Mouse (Mus musculus) heart, embryonic 16.5 days (tissue): Measurements from ENCODE around the gene Tspan10. TPM values are rescaled to one million over a fixed set of nuclear protein-coding genes. Genes with fewer than 3 reads are reported as not detected.

Experiments used
- ATAC-seq: fragments of 200-750 bp; cut with Nextera tagmentation; replicated peaks from 2 replicates; pipeline ENCODE4 v1.8.0; 2017; ENCODE audit warnings: moderate number of reproducible peaks; ENCODE audit not compliant: insufficient read depth, low FRiP score; ENCODE audit errors: extremely low read depth
- H3K27ac ChIP-seq: fragments of 300-500 bp; sonication (generic); 2 replicates; pipeline ENCODE4 v1.5.1; 2014; ENCODE audit warnings: mild to moderate bottlenecking, low read length, control low read depth, moderate library complexity
- H3K27me3 ChIP-seq: fragments of 300-500 bp; sonication (generic); 2 replicates; pipeline ENCODE4 v1.6.1; 2014; ENCODE audit warnings: low read length, mixed read lengths; ENCODE audit not compliant: control insufficient read depth, insufficient read depth
- H3K36me3 ChIP-seq: fragments of 300-500 bp; sonication (generic); 2 replicates; pipeline ENCODE4 v1.6.1; 2014; ENCODE audit not compliant: control insufficient read depth, insufficient read depth
- H3K4me1 ChIP-seq: fragments of 300-500 bp; sonication (generic); 2 replicates; pipeline ENCODE4 v1.6.1; 2014; ENCODE audit warnings: low read length, mixed read lengths; ENCODE audit not compliant: control insufficient read depth, insufficient read depth
- H3K4me2 ChIP-seq: fragments of 300-500 bp; sonication (generic); 2 replicates; pipeline ENCODE4 v1.6.1; 2014; ENCODE audit warnings: low read depth, mild to moderate bottlenecking, control low read depth, low read length
- H3K4me3 ChIP-seq: fragments of 300-500 bp; sonication (generic); 2 replicates; pipeline ENCODE4 v1.5.1; 2014; ENCODE audit warnings: mild to moderate bottlenecking, control low read depth, low read length
- H3K9ac ChIP-seq: fragments of 300-500 bp; sonication (generic); 2 replicates; pipeline ENCODE4 v1.6.1; 2014; ENCODE audit warnings: low read length, control low read depth
- H3K9me3 ChIP-seq: fragments of 300-500 bp; sonication (generic); replicated peaks from 2 replicates; pipeline ENCODE4 v1.6.1; 2016; ENCODE audit warnings: low read length; ENCODE audit not compliant: control insufficient read depth
- WGBS: fragments of 180-500 bp; shearing (Covaris S2); extraction: QIAGEN DNeasy Blood & Tissue Kit; methylation state at CpG from one replicate; pipeline ENCODE4 v1.1.7; 2014; 5-methylcytosine and 5-hydroxymethylcytosine counted together
- polyA plus RNA-seq: library from polyadenylated mRNA; unstranded; fragments of >200 nt; fragmentation: Nextera tagmentation; extraction: Ambion mirVana; gene quantifications from 2 replicates; pipeline ENCODE4 v1.2.1, GENCODE M21; 2015

Gene Tspan10
- polyA plus RNA-seq, 1 experiment from 2014 or later = not detected

- H3K36me3 ChIP-seq = peaks cover 49% of the 10 kb centered on the region
- peaks cover 6% of the 10 kb centered on the region for H3K4me1 ChIP-seq
- no peak overlapping the region for H3K4me2 ChIP-seq
- no peak overlapping the region for H3K4me3 ChIP-seq
- H3K27me3 ChIP-seq = no peaks in the 10 kb centered on the region
- ATAC-seq = no peak
- 68% methylated on average over 13 of the region's 13 CpGs for WGBS
- H3K27ac ChIP-seq = peak overlapping the region; percentile 67
- no peaks in the 10 kb centered on the region for H3K9me3 ChIP-seq
- no peak overlapping the region; the same call in 1 of the 2 replicates for H3K9ac ChIP-seq
These were observed 19.5 kb upstream of the Tspan10 start for GRCm38 (mm10) chr11:120422651-120423568.

- Histone ChIP-seq H3K27ac (peak overlapping the region; percentile 67), H3K4me2 (no peak overlapping the region), H3K4me1 (peaks cover 6% of the 10 kb centered on the region), H3K4me3 (no peak overlapping the region), H3K9me3 (no peaks in the 10 kb centered on the region), H3K9ac (no peak overlapping the region; the same call in 1 of the 2 replicates), H3K27me3 (no peaks in the 10 kb centered on the region), H3K36me3 (peaks cover 52% of the 10 kb centered on the region)
- ATAC-seq = 0 out of 2 replicates have a peak, but pooled peaks have one; percentile 32
- WGBS = 68% methylated on average over 9 of the region's 9 CpGs
These were observed 18.7 kb upstream of the Tspan10 start for GRCm38 (mm10) chr11:120423569-120424295.

- Histone ChIP-seq H3K27me3 (no peaks in the 10 kb centered on the region), H3K4me1 (peaks cover 6% of the 10 kb centered on the region), H3K36me3 (peaks cover 49% of the 10 kb centered on the region), H3K4me3 (no peak overlapping the region), H3K9me3 (no peaks in the 10 kb centered on the region), H3K4me2 (no peak overlapping the region), H3K27ac (no peak overlapping the region), H3K9ac (no peak overlapping the region)
- 94% methylated on average over 3 of the region's 3 CpGs for WGBS
- no peak for ATAC-seq
These were observed 15.7 kb upstream of the Tspan10 start for GRCm38 (mm10) chr11:120426727-120427126.

GRCm38 (mm10) chr11:120437152-120437856 is 5.1 kb upstream of the Tspan10 start, which contains the start of gene Nploc4:
TSS of gene Nploc4 (minus strand) at chr11:120437708.
- peak; percentile 89 for ATAC-seq
- Histone ChIP-seq H3K9ac (peak within 1 kb of the TSS; percentile 96), H3K27ac (peak within 1 kb of the TSS; percentile 81), H3K9me3 (no peaks in the 10 kb centered on the region), H3K4me1 (peaks cover 11% of the 10 kb centered on the region), H3K27me3 (no peaks in the 10 kb centered on the region), H3K4me3 (peak within 1 kb of the TSS; percentile 98), H3K4me2 (peak within 1 kb of the TSS; percentile 81), H3K36me3 (peaks cover 16% of the 10 kb centered on the region)
- under 1% methylated on average over 67 of the region's 77 CpGs for WGBS

GRCm38 (mm10) chr11:120437857-120438385 is 4.5 kb upstream of the Tspan10 start:
- peak overlapping the region; percentile 81 for H3K4me2 ChIP-seq
- peaks cover 10% of the 10 kb centered on the region for H3K36me3 ChIP-seq
- H3K4me3 ChIP-seq = peak overlapping the region; percentile 98
- H3K9ac ChIP-seq = peak overlapping the region; percentile 96
- H3K27me3 ChIP-seq = no peaks in the 10 kb centered on the region
- 24% methylated on average over 12 of the region's 12 CpGs for WGBS
- H3K4me1 ChIP-seq = peaks cover 11% of the 10 kb centered on the region
- no peaks in the 10 kb centered on the region for H3K9me3 ChIP-seq
- H3K27ac ChIP-seq = peak overlapping the region; percentile 81
- ATAC-seq = no peak

- WGBS = 88% methylated on average over 3 of the region's 3 CpGs
- no peak overlapping the region for H3K4me2 ChIP-seq
These were observed 379 bp downstream of the Tspan10 start for GRCm38 (mm10) chr11:120442765-120443280.

GRCm38 (mm10) chr11:120444106-120444505 is 1.7 kb downstream of the Tspan10 start:
- WGBS = 64% methylated on average over 6 of the region's 6 CpGs
- Histone ChIP-seq H3K36me3 (no peaks in the 10 kb centered on the region), H3K9ac (no peak overlapping the region), H3K27ac (no peak overlapping the region), H3K4me1 (no peaks in the 10 kb centered on the region), H3K4me3 (no peak overlapping the region), H3K9me3 (no peaks in the 10 kb centered on the region), H3K4me2 (no peak overlapping the region), H3K27me3 (no peaks in the 10 kb centered on the region)
- no peak for ATAC-seq

More at GRCm38 (mm10) chr11:120442765-120443280, 379 bp downstream of the Tspan10 start:
- H3K27ac ChIP-seq = no peak overlapping the region
- no peak overlapping the region for H3K4me3 ChIP-seq
- no peak overlapping the region for H3K9ac ChIP-seq
- ATAC-seq = no peak
- H3K36me3 ChIP-seq = no peaks in the 10 kb centered on the region
- H3K9me3 ChIP-seq = no peaks in the 10 kb centered on the region
- H3K27me3 ChIP-seq = no peaks in the 10 kb centered on the region
- H3K4me1 ChIP-seq = no peaks in the 10 kb centered on the region

GRCm38 (mm10) chr11:120445475-120445874 is 3.0 kb downstream of the Tspan10 start:
- no peak overlapping the region for H3K4me3 ChIP-seq
- no peak overlapping the region for H3K9ac ChIP-seq
- H3K4me1 ChIP-seq = no peaks in the 10 kb centered on the region
- H3K36me3 ChIP-seq = no peaks in the 10 kb centered on the region
- ATAC-seq = no peak
- H3K27me3 ChIP-seq = no peaks in the 10 kb centered on the region
- H3K27ac ChIP-seq = no peak overlapping the region
- no peaks in the 10 kb centered on the region for H3K9me3 ChIP-seq
- 50% methylated on average over 3 of the region's 3 CpGs for WGBS
- no peak overlapping the region for H3K4me2 ChIP-seq
